ENCODE assay signal across 9 mouse cellular contexts in genomic region chr1:155293446-155293845, GRCm38 (mm10). TPM values are rescaled to one million over a fixed set of nuclear protein-coding genes. Genes with fewer than 3 reads are reported as not detected.
A peak's percentile ranks its signal among the peaks of the same experiment; 100 is the strongest.
DNase-seq lines count a peak whose midpoint lies in the region; ATAC-seq lines count a peak whose summit lies in the region.
"Had no signal": no experiment of that assay in that cellular context is flagged by ENCODE, and none has a peak within 500 bp of the region (broad histone marks: within the 10 kb centered on the region; RNA-seq: fewer than 3 reads in every experiment).

No protein-coding gene starts in this region.

- H3K36me3 ChIP-seq in splenic B cell, adult 2 months (ENCODE audit: control insufficient read depth, insufficient read depth, low read length, poor library complexity, severe bottlenecking): peaks cover 4% of the 10 kb centered on the region; the same call in 1 of the 2 replicates

- no peaks in the 10 kb centered on the region for H3K27me3 ChIP-seq in splenic B cell, adult 2 months (ENCODE audit: control insufficient read depth, insufficient read depth, low read length, poor library complexity, severe bottlenecking)
- H3K27me3 ChIP-seq: limb, embryonic 12.5 days had no signal

- DNase-seq in frontal cortex, postnatal 14 days (ENCODE audit: low spot score in 2 of 2): no peak
- DNase-seq in 3134 (ENCODE audit: extremely low read depth, insufficient read length, low spot score): peak; percentile 28
- DNase-seq in adrenal gland, postnatal 10 days: peak; percentile 35
- DNase-seq in induced T-regulatory cell, adult 2 months (ENCODE audit: low read depth): peak; percentile 87
- DNase-seq in lung, postnatal 14 days: peak; percentile 51
- peak; percentile 80 for DNase-seq in splenic B cell, adult 2 months (ENCODE audit: low read depth, low spot score)

- ATAC-seq in frontal cortex, adult (ENCODE audit: low TSS enrichment): peak; percentile 88
- peak; percentile 76 for ATAC-seq in erythroid progenitor cell, adult 5-6 weeks (replicated peaks; ENCODE audit: low FRiP score, poor library complexity, severe bottlenecking)

RNA-seq across cellular contexts. Expression of gene BC034090, which starts 49.2 kb away (rescaled TPM):
- 10 to 100 TPM; 22.3 to 26.2 TPM for total RNA-seq in adrenal gland, postnatal 10 days (2021)
- total RNA-seq in erythroid progenitor cell, adult 5-6 weeks (2015; ENCODE audit: low replicate concordance): not detected in 2 replicates
- not detected in 2 replicates for total RNA-seq in erythroid progenitor cell, adult 5-6 weeks (2017; ENCODE audit: low replicate concordance)

Comparison
In these comparisons a context has a peak if more than half of its experiments do, and no peak if none do; other contexts are left out.
1. DNase-seq: peak in 3134 (single experiment), adrenal gland, postnatal 10 days (single experiment), induced T-regulatory cell, adult 2 months (single experiment), lung, postnatal 14 days (single experiment) and splenic B cell, adult 2 months (single experiment); none in frontal cortex, postnatal 14 days (0 of 2).
2. RNA of gene BC034090, which starts 49.2 kb away (total RNA-seq): 22.3 to 26.2 TPM in adrenal gland, postnatal 10 days; not detected in erythroid progenitor cell, adult 5-6 weeks; every median in the first group is over 10 times any median in the second.